Mouse (Mus musculus): ENCODE results near the gene Morf4l1. TPM values are rescaled to one million over a fixed set of nuclear protein-coding genes. Genes with fewer than 3 reads are reported as not detected.

The Morf4l1 gene
- total RNA-seq (2014; fragmentation: Nextera tagmentation), result 219 and 248 TPM in 2 replicates
- 146 and 172 TPM in 2 replicates for total RNA-seq (2017)
- 106 and 118 TPM in 2 replicates for polyA plus RNA-seq (2012)

DNA sequence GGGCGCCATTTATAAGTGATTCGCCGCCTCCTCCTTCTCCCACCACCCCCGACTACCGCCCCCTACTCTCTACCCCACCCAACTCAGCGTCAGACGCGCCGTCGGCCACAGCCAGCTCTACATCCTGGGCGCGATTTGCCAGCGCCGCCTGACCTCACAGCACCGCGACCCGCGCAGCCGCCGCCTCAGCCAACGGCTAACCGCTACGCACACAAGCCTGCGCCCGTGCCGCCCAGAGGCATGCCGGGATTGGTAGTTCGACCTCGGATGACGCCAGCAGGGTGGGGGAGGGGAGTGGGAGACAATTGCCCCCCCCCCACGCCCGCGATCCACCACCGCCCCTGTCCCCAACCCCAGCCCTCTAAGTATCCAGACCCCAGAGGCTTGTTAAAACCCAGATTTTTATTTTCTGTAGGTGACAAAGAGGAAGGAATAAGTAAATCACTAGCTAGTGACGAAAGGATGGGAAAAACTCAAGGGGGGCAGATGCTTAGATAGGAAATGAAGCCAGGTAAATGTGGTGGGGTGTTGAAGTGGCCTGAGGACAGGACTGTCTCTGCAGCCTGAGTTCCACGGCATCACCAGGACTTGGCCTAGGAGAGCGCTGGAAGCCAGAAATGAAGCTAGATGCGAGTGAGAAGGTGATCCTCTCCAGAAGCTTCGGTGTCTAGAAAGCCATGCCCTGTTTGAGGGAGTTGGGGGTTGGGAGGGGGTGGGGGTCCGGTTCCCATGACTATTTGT lies at the start of gene Morf4l1:
Morf4l1 (minus strand) TSS at position 208 of the 741 bp plus-strand sequence.
- H3K4me3 ChIP-seq (ENCODE audit: low read depth, low read length), result peak within 1 kb of the TSS; percentile 89

DNA sequence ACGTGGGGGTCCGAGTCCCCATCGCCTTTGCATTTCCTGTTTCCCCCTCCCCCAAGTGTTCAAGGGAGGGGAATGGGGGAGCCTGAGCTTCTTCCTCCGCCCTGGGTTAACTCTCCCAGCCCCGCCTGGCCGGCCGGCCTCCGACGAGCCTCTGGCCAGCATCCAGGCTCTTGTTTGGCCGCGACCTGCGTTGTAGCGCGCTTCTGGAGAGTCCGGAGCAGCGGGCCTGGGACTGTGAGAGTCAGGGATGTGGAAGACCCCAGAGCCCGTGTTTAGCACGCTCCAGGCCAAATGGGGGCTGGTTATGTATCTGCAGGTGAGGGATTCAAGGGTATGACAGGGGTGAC lies 49.1 kb upstream of the Morf4l1 start:
- ATAC-seq (ENCODE audit: extremely low read depth, insufficient number of reproducible peaks, low FRiP score, poor library complexity, severe bottlenecking), result no peak
- Histone ChIP-seq H3K9me3 (replicated peaks) (peaks cover 8% of the 10 kb centered on the region), H3K4me1 (ENCODE audit: insufficient read depth, low read depth, low read length) (no peaks in the 10 kb centered on the region), H3K27me3 (ENCODE audit: insufficient read depth, low read length) (peaks cover 3% of the 10 kb centered on the region; the same call in 1 of the 2 replicates), H3K36me3 (replicated peaks) (no peaks in the 10 kb centered on the region), H3K4me3 (ENCODE audit: low read depth, low read length) (no peak overlapping the region)
- no peak for DNase-seq (ENCODE audit: low spot score)
- TF ChIP-seq TAL1 (conservative IDR thresholded peaks at IDR 0.05; ENCODE audit: low read depth, low read length) (no peak), CTCF (IDR thresholded peaks at IDR 0.05; ENCODE audit: low read depth, low read length) (no peak), GATA1 (IDR thresholded peaks at IDR 0.05; ENCODE audit: borderline replicate concordance, low read length) (no peak), POLR2AphosphoS5 (IDR thresholded peaks at IDR 0.05; ENCODE audit: insufficient replicate concordance, low read depth, low read length) (no peak), GATA2 (IDR thresholded peaks at IDR 0.05; ENCODE audit: borderline replicate concordance, low read depth, low read length) (no peak)

More for the DNA sequence above, at the start of gene Morf4l1:
- ATAC-seq (ENCODE audit: extremely low read depth, insufficient number of reproducible peaks, low FRiP score, poor library complexity, severe bottlenecking) (peak; percentile 86), DNase-seq (ENCODE audit: low spot score) (peak; percentile 82)
- peaks cover 23% of the 10 kb centered on the region for H3K4me1 ChIP-seq (ENCODE audit: insufficient read depth, low read depth, low read length)
- no peaks in the 10 kb centered on the region for H3K27me3 ChIP-seq (ENCODE audit: insufficient read depth, low read length)
- no peak for TF ChIP-seq POLR2AphosphoS5 (IDR thresholded peaks at IDR 0.05; ENCODE audit: insufficient replicate concordance, low read depth, low read length)
- no peak for TF ChIP-seq GATA1 (IDR thresholded peaks at IDR 0.05; ENCODE audit: borderline replicate concordance, low read length)
- TF ChIP-seq CTCF (IDR thresholded peaks at IDR 0.05; ENCODE audit: low read depth, low read length), result no peak
- no peak for TF ChIP-seq GATA2 (IDR thresholded peaks at IDR 0.05; ENCODE audit: borderline replicate concordance, low read depth, low read length)
- no peak for TF ChIP-seq TAL1 (conservative IDR thresholded peaks at IDR 0.05; ENCODE audit: low read depth, low read length)
- H3K36me3 ChIP-seq (replicated peaks), result no peaks in the 10 kb centered on the region
- no peaks in the 10 kb centered on the region for H3K9me3 ChIP-seq (replicated peaks)

DNA sequence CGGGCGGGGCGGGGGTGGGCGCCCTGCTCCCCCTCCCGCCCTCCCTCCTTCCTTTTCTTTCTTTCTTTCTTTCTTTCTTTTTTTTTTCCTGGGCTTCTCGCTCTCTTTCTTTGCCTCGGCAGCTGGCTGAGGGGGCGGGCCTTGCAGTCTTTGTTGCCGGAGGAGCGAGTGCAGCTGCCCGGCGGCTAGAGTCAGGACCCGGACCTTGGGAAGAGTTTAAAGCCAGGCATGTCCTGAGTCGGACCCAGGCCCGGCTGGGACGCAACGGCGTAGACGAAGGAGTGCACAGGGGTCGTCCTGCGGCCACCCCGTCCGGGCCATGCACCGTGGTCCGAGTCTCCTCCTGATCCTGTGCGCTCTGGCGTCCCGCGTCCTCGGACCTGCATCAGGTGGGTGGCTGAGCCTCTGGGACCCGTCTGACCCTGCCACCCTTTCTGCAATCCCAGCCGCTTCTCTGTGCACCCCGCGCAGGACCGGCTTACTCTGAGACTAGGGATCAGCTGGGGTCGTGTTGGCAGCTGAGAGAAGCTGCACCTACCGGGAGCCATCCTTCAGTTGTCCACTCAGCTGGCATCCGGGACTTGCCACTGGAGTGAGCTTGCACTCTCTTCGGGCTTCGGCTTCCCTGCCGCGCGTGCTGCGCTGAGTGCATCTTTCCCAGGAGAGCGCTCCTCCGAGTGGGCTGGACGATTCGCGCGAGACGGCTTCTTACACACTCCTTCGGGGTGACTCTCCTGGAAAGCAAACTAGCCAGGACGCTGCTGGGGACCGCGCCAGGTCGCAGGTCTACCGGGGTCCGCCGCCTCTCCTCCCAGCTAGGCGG lies 48.6 kb upstream of the Morf4l1 start, which contains the start of gene Adamts7:
Adamts7 (plus strand) TSS at position 144 of the 823 bp plus-strand sequence.
- Histone ChIP-seq H3K9me3 (replicated peaks) (peaks cover 8% of the 10 kb centered on the region), H3K36me3 (replicated peaks) (no peaks in the 10 kb centered on the region), H3K4me3 (ENCODE audit: low read depth, low read length) (peak within 1 kb of the TSS; percentile 13; the same call in 1 of the 2 replicates), H3K4me1 (ENCODE audit: insufficient read depth, low read depth, low read length) (no peaks in the 10 kb centered on the region), H3K27me3 (ENCODE audit: insufficient read depth, low read length) (peaks cover 3% of the 10 kb centered on the region; the same call in 1 of the 2 replicates)
- DNase-seq (ENCODE audit: low spot score) (no peak), ATAC-seq (ENCODE audit: extremely low read depth, insufficient number of reproducible peaks, low FRiP score, poor library complexity, severe bottlenecking) (no peak)
- TF ChIP-seq GATA1 (IDR thresholded peaks at IDR 0.05; ENCODE audit: borderline replicate concordance, low read length) (no peak), TAL1 (conservative IDR thresholded peaks at IDR 0.05; ENCODE audit: low read depth, low read length) (no peak), POLR2AphosphoS5 (IDR thresholded peaks at IDR 0.05; ENCODE audit: insufficient replicate concordance, low read depth, low read length) (no peak), CTCF (IDR thresholded peaks at IDR 0.05; ENCODE audit: low read depth, low read length) (no peak), GATA2 (IDR thresholded peaks at IDR 0.05; ENCODE audit: borderline replicate concordance, low read depth, low read length) (no peak)

DNA sequence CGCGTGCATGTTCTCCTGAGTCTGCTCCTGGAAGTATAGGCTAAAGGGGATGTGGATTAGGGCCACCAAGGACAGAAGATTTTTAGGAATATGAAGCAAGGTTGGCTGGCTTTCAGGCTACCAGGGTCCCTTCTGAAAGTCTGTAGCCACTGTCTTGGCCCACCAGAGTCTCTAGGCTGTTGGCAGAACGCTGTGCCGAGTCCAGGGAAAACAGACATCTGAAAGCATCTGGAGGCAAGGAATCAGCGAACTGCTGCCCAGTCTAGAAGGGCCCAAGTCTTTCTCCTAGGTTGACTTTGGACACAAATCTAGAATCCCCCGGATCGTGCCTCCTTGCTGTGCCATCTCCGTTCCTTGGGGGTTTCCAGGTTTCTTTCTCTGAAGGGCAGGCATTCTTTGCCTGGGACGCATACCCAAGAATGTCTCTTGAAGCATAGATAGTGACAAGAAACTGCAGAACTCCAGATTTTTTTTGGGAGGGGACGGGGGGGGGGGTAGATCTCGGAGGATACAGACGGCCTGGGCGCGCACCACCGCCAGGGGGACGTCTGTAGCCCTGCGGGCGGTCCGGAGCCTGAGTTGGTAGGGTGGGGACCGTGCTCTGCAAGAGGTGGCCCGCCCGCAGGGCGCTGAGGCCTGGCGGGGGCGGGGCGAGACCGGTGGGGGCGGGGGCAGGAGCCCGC lies 47.8 kb upstream of the Morf4l1 start:
- peaks cover 3% of the 10 kb centered on the region; the same call in 1 of the 2 replicates for H3K27me3 ChIP-seq (ENCODE audit: insufficient read depth, low read length)
- H3K9me3 ChIP-seq (replicated peaks), result peaks cover 8% of the 10 kb centered on the region
- TF ChIP-seq GATA1 (IDR thresholded peaks at IDR 0.05; ENCODE audit: borderline replicate concordance, low read length), result no peak
- TF ChIP-seq GATA2 (IDR thresholded peaks at IDR 0.05; ENCODE audit: borderline replicate concordance, low read depth, low read length), result no peak
- H3K4me3 ChIP-seq (ENCODE audit: low read depth, low read length), result no peak overlapping the region
- no peaks in the 10 kb centered on the region for H3K36me3 ChIP-seq (replicated peaks)
- H3K4me1 ChIP-seq (ENCODE audit: insufficient read depth, low read depth, low read length), result no peaks in the 10 kb centered on the region
- ATAC-seq (ENCODE audit: extremely low read depth, insufficient number of reproducible peaks, low FRiP score, poor library complexity, severe bottlenecking), result no peak
- DNase-seq (ENCODE audit: low spot score), result no peak

DNA sequence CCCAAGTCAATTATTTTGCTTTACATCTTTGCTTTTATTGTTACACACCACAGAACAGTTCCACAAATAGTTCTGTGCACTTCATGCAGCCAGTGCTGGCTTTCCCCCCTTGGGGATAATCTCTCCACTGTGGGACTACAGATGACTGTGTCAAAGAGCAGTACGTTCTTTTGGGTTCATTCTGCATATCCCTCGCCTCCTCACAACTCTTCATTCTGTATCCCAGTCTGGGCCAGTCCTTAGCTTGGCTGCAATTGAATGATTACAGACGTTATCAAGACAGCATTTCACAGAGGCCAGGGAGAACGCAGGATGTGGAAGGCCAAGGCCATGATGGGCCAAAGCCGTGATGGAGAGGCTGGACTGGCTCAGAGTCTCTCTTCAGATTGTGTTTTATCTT lies 32.3 kb upstream of the Morf4l1 start:
- Histone ChIP-seq H3K4me3 (ENCODE audit: low read depth, low read length) (no peak overlapping the region), H3K27me3 (ENCODE audit: insufficient read depth, low read length) (0 out of 2 replicates have a peak, but pooled peaks cover under 1% of the 10 kb centered on the region), H3K4me1 (ENCODE audit: insufficient read depth, low read depth, low read length) (no peaks in the 10 kb centered on the region), H3K36me3 (replicated peaks) (no peaks in the 10 kb centered on the region), H3K9me3 (replicated peaks) (peaks cover 2% of the 10 kb centered on the region; the same call in 1 of the 2 replicates)
- ATAC-seq (ENCODE audit: extremely low read depth, insufficient number of reproducible peaks, low FRiP score, poor library complexity, severe bottlenecking) (no peak), DNase-seq (ENCODE audit: low spot score) (no peak)
- no peak for TF ChIP-seq GATA1 (IDR thresholded peaks at IDR 0.05; ENCODE audit: borderline replicate concordance, low read length)
- TF ChIP-seq TAL1 (conservative IDR thresholded peaks at IDR 0.05; ENCODE audit: low read depth, low read length), result no peak
- TF ChIP-seq GATA2 (IDR thresholded peaks at IDR 0.05; ENCODE audit: borderline replicate concordance, low read depth, low read length), result no peak

DNA sequence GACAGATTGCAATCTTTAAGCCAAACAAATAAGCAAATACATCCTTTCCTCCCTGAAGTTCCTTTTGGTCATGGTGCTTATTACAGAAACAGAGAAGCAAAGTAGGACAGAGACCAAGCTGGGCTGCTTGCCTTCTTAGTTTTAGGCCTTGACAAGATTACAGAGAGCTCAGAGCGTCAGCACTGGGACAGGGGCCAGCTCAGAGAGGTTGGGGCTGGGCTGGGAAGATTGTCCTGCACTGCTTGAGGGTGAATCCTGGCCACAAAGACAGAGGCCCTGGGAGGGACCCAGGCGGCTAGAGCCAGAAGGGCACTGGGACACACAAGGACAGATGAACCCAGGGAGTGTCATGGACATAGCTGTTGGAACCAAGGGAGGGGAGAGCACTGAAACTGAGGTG lies 31.2 kb upstream of the Morf4l1 start:
- Histone ChIP-seq H3K4me1 (ENCODE audit: insufficient read depth, low read depth, low read length) (no peaks in the 10 kb centered on the region), H3K36me3 (replicated peaks) (no peaks in the 10 kb centered on the region), H3K9me3 (replicated peaks) (peaks cover 6% of the 10 kb centered on the region), H3K27me3 (ENCODE audit: insufficient read depth, low read length) (0 out of 2 replicates have a peak, but pooled peaks cover 3% of the 10 kb centered on the region), H3K4me3 (ENCODE audit: low read depth, low read length) (no peak overlapping the region)
- no peak for ATAC-seq (ENCODE audit: extremely low read depth, insufficient number of reproducible peaks, low FRiP score, poor library complexity, severe bottlenecking)
- TF ChIP-seq CTCF (IDR thresholded peaks at IDR 0.05; ENCODE audit: low read depth, low read length) (no peak), TAL1 (conservative IDR thresholded peaks at IDR 0.05; ENCODE audit: low read depth, low read length) (no peak), GATA1 (IDR thresholded peaks at IDR 0.05; ENCODE audit: borderline replicate concordance, low read length) (no peak), POLR2AphosphoS5 (IDR thresholded peaks at IDR 0.05; ENCODE audit: insufficient replicate concordance, low read depth, low read length) (no peak), GATA2 (IDR thresholded peaks at IDR 0.05; ENCODE audit: borderline replicate concordance, low read depth, low read length) (no peak)
- no peak for DNase-seq (ENCODE audit: low spot score)
